Mouse (Mus musculus): ENCODE data around the gene Exoc6. TPM values are rescaled to one million over a fixed set of nuclear protein-coding genes. Genes with fewer than 3 reads are reported as not detected.

The Exoc6 gene
- total RNA-seq, 2 experiments from 2014 or later, result 40.3 to 43.4 TPM

GRCm38 (mm10) chr19:37697651-37698272, 147.5 kb downstream of the Exoc6 start, which contains the start of gene Cyp26a1:
TSS of gene Cyp26a1 (plus strand) at chr19:37697798.
- TF ChIP-seq CTCF (IDR thresholded peaks at IDR 0.05), result no peak
- Histone ChIP-seq H3K27ac (no peak within 1 kb of the TSS), H3K4me3 (peak within 1 kb of the TSS; percentile 40)
- intact Hi-C loops (cut with DNase I), result no loop called here
- DNase-seq (ENCODE audit: extremely low spot score in 1 of 2, low spot score in 2 of 2), result no peak

GRCm38 (mm10) chr19:37698273-37699160, 148.3 kb downstream of the Exoc6 start:
- H3K4me3 ChIP-seq, result peak overlapping the region; percentile 40
- peak in 1 of 2 experiments; percentile 13 for DNase-seq (ENCODE audit: extremely low spot score in 1 of 2, low spot score in 2 of 2)
- TF ChIP-seq CTCF (IDR thresholded peaks at IDR 0.05), result no peak

DNA sequence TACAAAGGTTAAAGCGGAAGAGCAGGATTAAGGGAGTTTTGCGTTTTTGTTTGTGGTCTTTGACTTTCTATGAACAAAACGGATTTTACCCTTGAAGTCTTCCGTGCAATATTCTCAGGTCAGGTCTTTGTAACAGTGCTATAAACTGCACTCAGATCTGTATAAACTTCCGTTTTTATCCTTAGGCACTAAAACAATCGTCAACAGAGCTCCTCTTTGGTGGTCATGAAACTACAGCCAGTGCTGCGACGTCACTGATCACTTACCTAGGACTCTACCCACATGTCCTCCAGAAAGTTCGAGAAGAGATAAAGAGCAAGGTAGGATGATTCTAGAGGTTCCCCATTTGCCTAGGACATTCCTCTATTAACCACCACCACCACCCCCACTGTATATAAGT, 149.5 kb downstream of the Exoc6 start:
- DNase-seq (ENCODE audit: extremely low spot score in 1 of 2, low spot score in 2 of 2), result no peak
- intact Hi-C loops (cut with DNase I), result loop anchor here (10.0 kb wide), 1 partner anchor 355 kb away; the partner anchor contains the start of gene Cep55

More at GRCm38 (mm10) chr19:37698273-37699160, 148.3 kb downstream of the Exoc6 start:
- no peak overlapping the region for H3K27ac ChIP-seq
- intact Hi-C loops (cut with DNase I), result no loop called here

GRCm38 (mm10) chr19:37702377-37703076, 152.3 kb downstream of the Exoc6 start:
- no peak overlapping the region for H3K4me3 ChIP-seq
- TF ChIP-seq CTCF (IDR thresholded peaks at IDR 0.05), result no peak
- DNase-seq (ENCODE audit: extremely low spot score in 1 of 2, low spot score in 2 of 2), result no peak
- intact Hi-C loops (cut with DNase I), result loop anchor here (10.0 kb wide), 1 partner anchor 352 kb away; the partner anchor contains the start of gene Cep55
- no peak overlapping the region for H3K27ac ChIP-seq

More for the DNA sequence above, 149.5 kb downstream of the Exoc6 start:
- H3K4me3 ChIP-seq, result no peak overlapping the region
- no peak for TF ChIP-seq CTCF (IDR thresholded peaks at IDR 0.05)
- H3K27ac ChIP-seq, result no peak overlapping the region

DNA sequence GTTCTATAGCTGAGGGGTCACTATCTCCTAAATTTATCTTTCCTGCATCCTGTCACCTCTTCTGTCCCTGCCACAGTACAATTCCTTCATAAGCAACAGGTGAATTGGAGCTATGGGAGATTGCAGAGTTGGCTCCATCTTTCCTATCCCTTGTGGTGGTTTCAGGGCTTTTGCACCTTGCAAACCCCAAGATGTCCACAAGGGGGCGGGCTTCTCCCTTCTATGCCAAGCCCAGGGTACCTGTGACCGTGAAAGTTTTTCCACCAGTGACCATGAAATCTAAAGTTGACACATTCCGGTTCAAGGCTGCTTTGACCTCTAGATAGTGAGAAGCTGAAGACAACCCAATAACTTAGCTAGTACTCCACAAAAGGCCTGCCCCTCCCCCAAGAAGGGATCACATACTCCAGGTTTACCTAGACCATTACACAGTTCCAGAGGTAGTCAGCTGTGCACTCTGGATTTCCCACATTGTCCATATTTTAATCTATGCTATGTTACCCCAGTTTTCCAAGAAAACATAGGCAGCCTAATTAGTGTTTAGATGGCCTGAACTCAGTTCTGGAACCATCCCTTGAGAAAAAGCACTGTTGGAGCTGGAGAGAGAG, 153.8 kb downstream of the Exoc6 start:
- DNase-seq (ENCODE audit: extremely low spot score in 1 of 2, low spot score in 2 of 2), result peak; percentile 66 to 75
- no peak overlapping the region for H3K27ac ChIP-seq
- peak; percentile 96 for TF ChIP-seq CTCF (IDR thresholded peaks at IDR 0.05)
- intact Hi-C loops (cut with DNase I), result loop anchor here (1.0 to 10.0 kb wide), 3 partner anchors 183 to 351 kb away; partner anchors contain the start of gene Cep55
- no peak overlapping the region for H3K4me3 ChIP-seq

GRCm38 (mm10) chr19:37705722-37706121, 155.5 kb downstream of the Exoc6 start:
- no peak for DNase-seq (ENCODE audit: extremely low spot score in 1 of 2, low spot score in 2 of 2)
- intact Hi-C loops (cut with DNase I), result loop anchor here (2.0 to 10.0 kb wide), 2 partner anchors 231 to 349 kb away; partner anchors contain the start of gene Cep55
- no peak overlapping the region for H3K4me3 ChIP-seq
- no peak overlapping the region for H3K27ac ChIP-seq
- TF ChIP-seq CTCF (IDR thresholded peaks at IDR 0.05), result no peak

DNA sequence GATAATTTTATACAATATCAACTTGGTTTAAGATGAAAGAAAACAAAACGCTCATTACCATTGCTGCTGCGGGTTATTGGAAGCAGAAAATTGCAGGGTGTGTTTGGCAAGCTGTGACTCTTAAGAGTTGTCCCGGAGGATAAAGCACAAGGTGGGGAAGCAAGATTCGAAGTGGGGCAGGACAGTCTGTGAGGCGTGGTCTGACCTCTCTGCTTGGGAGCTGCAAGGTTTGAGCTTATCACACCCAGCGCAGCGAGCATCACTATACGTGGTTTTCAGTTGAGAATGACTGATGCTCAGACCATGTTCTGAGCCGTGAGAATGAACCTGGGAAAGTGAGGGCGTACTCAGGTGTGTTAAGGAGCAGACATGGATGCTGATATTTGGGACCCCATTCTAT, 164.5 kb downstream of the Exoc6 start:
- Histone ChIP-seq H3K4me3 (no peak overlapping the region), H3K27ac (no peak overlapping the region)
- no peak for TF ChIP-seq CTCF (IDR thresholded peaks at IDR 0.05)
- intact Hi-C loops (cut with DNase I), result no loop called here
- DNase-seq (ENCODE audit: extremely low spot score in 1 of 2, low spot score in 2 of 2), result no peak

DNA sequence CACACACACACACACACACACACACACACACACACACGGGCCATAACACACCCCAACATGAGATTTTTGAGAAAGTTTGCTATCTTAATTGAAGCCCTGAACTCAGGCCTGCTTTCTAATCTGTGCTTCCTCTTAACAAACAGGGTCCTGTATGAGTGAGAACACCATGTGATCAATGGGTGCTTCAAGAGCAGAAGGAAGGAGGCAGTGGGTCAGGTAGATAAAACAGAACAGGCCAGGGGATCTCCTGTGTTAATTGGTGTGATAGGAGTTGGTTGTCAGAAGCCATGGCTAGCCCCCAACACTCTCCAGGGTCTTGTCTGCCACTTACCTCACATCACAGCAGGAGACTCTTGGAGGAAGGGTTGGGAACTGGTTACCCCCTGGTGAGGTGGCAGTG, 165.8 kb downstream of the Exoc6 start:
- no peak overlapping the region for H3K4me3 ChIP-seq
- no peak for DNase-seq (ENCODE audit: extremely low spot score in 1 of 2, low spot score in 2 of 2)
- H3K27ac ChIP-seq, result no peak overlapping the region
- intact Hi-C loops (cut with DNase I), result no loop called here
- TF ChIP-seq CTCF (IDR thresholded peaks at IDR 0.05), result no peak

DNA sequence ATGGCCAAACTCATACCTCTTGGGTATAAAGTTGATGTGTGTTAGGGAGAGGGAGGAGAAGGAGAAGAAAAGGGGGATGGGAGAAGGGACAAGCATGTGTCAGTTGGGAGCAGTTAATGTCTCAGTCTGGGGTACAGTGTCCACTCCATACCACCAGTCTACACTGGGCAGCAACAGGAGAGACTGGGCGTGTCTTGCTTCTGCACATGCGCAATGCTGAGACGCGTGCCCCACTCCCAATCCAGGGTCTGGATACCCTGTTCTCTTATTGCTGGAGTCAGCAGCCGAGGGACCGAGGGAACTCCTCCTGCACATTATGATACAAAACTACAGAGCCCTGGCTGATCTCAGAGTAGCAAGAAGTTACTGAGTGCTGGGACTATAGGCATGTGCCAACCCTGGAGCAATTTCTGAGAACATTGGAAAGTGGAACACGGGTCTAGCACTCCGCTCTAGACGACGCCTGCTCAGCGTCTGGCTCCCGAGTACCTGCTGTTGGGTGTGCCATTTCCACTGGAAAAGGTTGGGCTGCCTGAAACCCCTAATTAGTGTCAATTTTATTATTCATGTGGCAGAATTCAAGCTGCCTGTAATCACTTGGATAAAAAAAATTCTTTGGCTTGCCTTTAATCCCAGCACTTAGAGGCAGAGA, 166.4 kb downstream of the Exoc6 start:
- no peak overlapping the region for H3K4me3 ChIP-seq
- DNase-seq (ENCODE audit: extremely low spot score in 1 of 2, low spot score in 2 of 2), result no peak
- H3K27ac ChIP-seq, result no peak overlapping the region
- TF ChIP-seq CTCF (IDR thresholded peaks at IDR 0.05), result no peak
- intact Hi-C loops (cut with DNase I), result no loop called here

- DNase-seq (ENCODE audit: extremely low spot score in 1 of 2, low spot score in 2 of 2), result no peak
- intact Hi-C loops (cut with DNase I), result no loop called here
- H3K27ac ChIP-seq, result no peak overlapping the region
- no peak for TF ChIP-seq CTCF (IDR thresholded peaks at IDR 0.05)
- H3K4me3 ChIP-seq, result no peak overlapping the region
Measured at GRCm38 (mm10) chr19:37719166-37719565, 168.9 kb downstream of the Exoc6 start.

DNA sequence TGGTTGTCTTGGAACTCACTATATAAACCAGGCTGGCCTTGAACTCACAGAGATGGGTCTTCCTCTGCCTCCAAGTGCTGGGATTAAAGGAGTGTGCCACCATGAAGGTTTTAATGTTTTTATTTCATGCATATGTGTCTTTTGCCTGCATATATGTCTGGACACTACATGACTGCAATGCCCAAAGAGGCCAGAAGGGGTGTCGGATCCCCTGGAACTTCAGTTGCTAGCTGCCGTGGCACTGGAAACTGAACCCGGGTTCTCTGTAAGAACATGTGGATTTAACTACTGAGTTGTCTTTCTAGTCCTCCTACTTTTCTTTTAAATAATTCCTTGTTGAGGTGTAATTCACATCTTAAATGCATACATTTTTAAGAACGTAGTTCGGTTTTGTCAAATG, 174.4 kb downstream of the Exoc6 start:
- no peak overlapping the region for H3K4me3 ChIP-seq
- H3K27ac ChIP-seq, result no peak overlapping the region
- DNase-seq (ENCODE audit: extremely low spot score in 1 of 2, low spot score in 2 of 2), result no peak
- intact Hi-C loops (cut with DNase I), result no loop called here
- TF ChIP-seq CTCF (IDR thresholded peaks at IDR 0.05), result no peak; the same call in 1 of the 2 replicates

Data from left cerebral cortex, adult 2 months (tissue).